Mouse (Mus musculus): ENCODE measurements around the gene Clec2g. TPM values are rescaled to one million over a fixed set of nuclear protein-coding genes. Genes with fewer than 3 reads are reported as not detected.
"Not testable (repeated sequence)": the region's sequence is repeated elsewhere in the genome, so short reads cannot be mapped to it uniquely, and the experiment has no call there.

The Clec2g gene
- polyA plus RNA-seq, 1 experiment from 2014 or later: not detected

DNA sequence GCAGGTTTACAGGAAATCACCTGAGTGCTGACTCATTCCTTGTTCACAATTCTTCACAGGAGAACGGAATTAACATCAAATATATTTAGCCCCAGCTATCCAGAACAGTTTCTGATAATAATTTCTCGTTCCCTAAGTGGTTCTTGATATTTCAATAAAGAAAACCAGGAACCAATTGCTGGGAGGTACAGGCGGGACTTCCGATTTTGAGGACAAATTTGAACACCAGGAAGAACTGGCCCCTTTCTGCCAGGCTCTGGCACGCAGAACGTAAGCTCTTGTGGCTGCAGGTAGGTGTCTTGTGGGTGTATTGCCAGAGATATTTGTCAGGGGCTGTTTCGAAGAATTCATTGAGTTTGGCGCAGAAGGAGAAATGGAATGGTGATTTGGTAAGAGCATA, 74.4 kb downstream of the Clec2g start:
- Histone ChIP-seq H3K36me3 (no peaks in the 10 kb centered on the region), H3K9me3 (peaks cover 5% of the 10 kb centered on the region; the same call in 1 of the 2 replicates), H3K27ac (no peak overlapping the region), H3K27me3 (no peaks in the 10 kb centered on the region), H3K4me1 (replicated peaks) (no peaks in the 10 kb centered on the region), H3K4me3 (replicated peaks) (no peak overlapping the region), H3K4me2 (replicated peaks) (no peak overlapping the region), H3K9ac (replicated peaks) (no peak overlapping the region)
- 88% methylated on average over 8 of the region's 8 CpGs for WGBS
- ATAC-seq: no peak

DNA sequence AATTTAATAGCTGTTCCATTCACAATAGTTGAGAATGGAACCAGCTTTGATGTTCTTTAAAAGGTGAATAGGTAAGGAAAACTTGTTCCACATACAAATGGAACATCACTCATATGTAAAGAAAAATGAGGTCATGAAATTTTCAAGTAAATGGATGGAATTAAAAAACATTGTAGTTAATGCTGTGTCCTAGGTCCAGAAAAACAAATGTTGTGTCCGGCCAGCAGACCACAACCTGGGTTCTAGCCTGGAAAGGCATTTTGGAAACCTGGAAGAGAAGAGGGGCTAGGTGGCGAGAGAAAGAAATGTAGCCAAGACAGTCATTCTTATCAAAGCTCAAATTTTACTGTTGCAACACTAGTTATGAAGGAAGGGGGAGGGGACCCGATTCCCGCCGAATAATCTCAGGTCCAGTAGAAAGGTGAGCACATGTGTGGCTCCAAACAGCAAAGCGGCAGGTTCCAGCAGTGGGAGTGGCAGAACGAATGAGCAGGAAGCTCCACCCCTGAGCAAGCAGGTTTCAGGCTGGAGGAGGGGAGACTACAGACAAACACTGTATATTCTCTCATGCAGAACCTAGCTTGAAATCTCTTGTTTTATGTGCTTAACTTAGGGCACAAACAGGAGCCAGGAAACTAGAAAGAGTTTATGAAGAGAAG, 75.8 kb downstream of the Clec2g start:
- not testable (repeated sequence) for H3K27ac ChIP-seq; ATAC-seq; H3K4me3 ChIP-seq (replicated peaks); H3K9ac ChIP-seq (replicated peaks); H3K27me3 ChIP-seq; H3K4me2 ChIP-seq (replicated peaks); H3K9me3 ChIP-seq; H3K4me1 ChIP-seq (replicated peaks); H3K36me3 ChIP-seq
- WGBS: 82% methylated on average over 7 of the region's 7 CpGs

DNA sequence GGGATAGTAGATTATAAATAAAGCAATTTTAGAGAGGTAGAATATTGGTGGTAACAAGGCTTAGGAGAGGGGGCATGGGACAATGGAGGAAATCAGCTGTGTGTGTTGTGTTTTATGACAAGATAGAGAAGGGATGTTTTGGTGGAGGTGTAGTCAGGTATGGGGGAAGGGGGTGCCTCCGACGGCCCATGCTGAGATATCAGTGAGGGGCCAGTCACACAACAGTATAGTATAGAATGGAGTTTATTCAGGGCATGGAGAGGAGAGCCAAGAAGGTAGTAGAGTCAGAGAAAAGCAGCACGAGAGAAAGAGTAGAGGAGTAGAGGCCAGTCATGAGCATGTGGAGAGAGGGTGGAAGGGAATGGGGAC, 76.3 kb downstream of the Clec2g start:
- no peak overlapping the region for H3K9ac ChIP-seq (replicated peaks)

DNA sequence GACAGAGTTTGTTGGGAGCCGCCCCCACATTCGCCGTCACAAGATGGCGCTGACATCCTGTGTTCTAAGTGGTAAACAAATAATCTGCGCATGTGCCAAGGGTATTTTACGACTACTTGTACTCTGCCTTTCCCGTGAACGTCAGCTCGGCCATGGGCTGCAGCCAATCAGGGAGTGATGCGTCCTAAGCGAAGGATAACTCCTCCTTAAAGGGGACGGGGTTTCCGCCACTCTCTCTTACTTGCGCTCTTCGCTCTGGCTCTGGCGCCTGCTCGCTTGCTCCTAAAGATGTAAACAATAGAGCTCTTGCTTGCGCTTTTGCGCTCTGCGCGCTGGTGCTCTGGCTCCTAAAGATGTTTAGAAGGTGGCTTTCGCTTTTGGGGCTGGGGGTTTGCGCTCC, 77.8 kb downstream of the Clec2g start:
- H3K27me3 ChIP-seq; H3K36me3 ChIP-seq; H3K4me2 ChIP-seq (replicated peaks); H3K9ac ChIP-seq (replicated peaks); H3K4me1 ChIP-seq (replicated peaks); ATAC-seq; H3K9me3 ChIP-seq; H3K4me3 ChIP-seq (replicated peaks); H3K27ac ChIP-seq: not testable (repeated sequence)
- 99% methylated on average over 19 of the region's 23 CpGs for WGBS

More for the DNA sequence above, 76.3 kb downstream of the Clec2g start:
- no peak overlapping the region for H3K27ac ChIP-seq
- no peak overlapping the region for H3K4me2 ChIP-seq (replicated peaks)
- no peaks in the 10 kb centered on the region for H3K27me3 ChIP-seq
- 82% methylated on average over 3 of the region's 3 CpGs for WGBS
- peaks cover 5% of the 10 kb centered on the region; the same call in 1 of the 2 replicates for H3K9me3 ChIP-seq
- ATAC-seq: no peak
- no peak overlapping the region for H3K4me3 ChIP-seq (replicated peaks)
- no peaks in the 10 kb centered on the region for H3K4me1 ChIP-seq (replicated peaks)
- no peaks in the 10 kb centered on the region for H3K36me3 ChIP-seq

DNA sequence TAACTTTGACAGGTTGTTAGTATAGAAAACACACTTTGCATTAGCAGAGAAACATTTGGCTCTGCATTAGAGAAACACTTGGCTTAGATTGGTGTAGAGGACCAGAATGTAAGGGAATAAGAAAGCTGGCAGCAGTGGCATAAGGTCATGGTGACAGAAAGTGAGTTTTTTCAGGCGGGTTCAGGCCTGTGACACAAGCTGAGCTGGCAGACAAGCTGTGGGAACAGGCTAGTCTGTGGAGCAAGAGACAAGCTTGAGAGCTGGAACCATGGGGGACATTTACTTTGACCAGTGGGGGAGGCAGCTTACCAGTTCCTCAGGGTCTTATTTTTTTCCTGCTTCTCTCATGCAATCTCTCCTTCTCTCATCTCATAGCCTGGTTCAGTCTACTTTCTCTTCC, 78.8 kb downstream of the Clec2g start:
- H3K4me2 ChIP-seq (replicated peaks): no peak overlapping the region
- no peak for ATAC-seq
- H3K4me1 ChIP-seq (replicated peaks): no peaks in the 10 kb centered on the region
- H3K9ac ChIP-seq (replicated peaks): no peak overlapping the region
- 66% methylated on average over 1 of the region's 1 CpGs for WGBS
- H3K27ac ChIP-seq: no peak overlapping the region
- no peaks in the 10 kb centered on the region for H3K9me3 ChIP-seq
- no peaks in the 10 kb centered on the region for H3K36me3 ChIP-seq
- H3K27me3 ChIP-seq: no peaks in the 10 kb centered on the region
- no peak overlapping the region for H3K4me3 ChIP-seq (replicated peaks)

DNA sequence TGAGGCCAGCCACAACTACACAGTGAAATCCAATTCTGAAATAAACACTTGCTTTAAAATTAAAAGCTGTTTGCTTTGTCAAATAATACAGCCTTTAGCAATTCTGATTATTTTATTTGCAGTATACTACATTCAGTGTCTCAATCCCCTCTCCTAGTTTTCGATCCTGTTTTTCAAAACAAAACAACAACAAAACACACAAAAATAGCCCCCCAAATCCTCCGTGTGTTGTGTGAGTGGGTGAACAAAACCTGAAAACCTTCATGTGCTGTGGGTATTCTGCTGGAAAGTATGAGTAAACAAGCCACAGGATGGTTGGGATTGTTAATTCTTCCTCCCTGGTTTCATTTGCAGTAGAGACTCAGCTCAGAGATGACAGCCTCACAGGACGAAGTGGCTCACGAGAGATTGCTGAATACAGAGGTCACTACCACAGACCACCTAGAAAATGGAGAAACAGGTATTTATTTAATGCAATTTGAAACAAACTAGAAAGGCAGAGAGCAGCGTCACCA, 79.6 kb downstream of the Clec2g start:
- Histone ChIP-seq H3K27me3 (no peaks in the 10 kb centered on the region), H3K4me2 (replicated peaks) (no peak overlapping the region), H3K36me3 (no peaks in the 10 kb centered on the region), H3K9me3 (no peaks in the 10 kb centered on the region), H3K4me1 (replicated peaks) (no peaks in the 10 kb centered on the region), H3K9ac (replicated peaks) (no peak overlapping the region), H3K27ac (no peak overlapping the region), H3K4me3 (replicated peaks) (no peak overlapping the region)
- WGBS: 90% methylated on average over 5 of the region's 5 CpGs
- ATAC-seq: no peak

DNA sequence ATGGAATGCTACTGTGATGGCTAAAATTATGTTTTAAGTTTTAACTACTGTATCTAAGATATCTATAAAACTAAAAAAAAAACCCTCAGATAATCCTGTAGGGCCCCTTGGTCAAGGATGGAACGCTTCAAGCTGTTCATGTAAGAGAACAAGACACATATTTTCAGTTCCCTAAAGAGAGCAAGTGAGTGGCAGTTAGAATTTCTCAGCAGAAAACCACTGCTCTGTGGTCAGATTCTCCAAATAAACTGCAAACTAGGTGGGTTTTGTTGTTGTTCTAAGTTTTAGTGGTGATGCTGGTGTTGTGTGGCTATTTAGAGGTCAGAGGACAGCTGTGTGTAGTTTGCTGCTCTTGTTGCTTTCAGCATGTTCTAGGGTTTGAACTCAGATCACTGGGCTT, 80.2 kb downstream of the Clec2g start:
- Histone ChIP-seq H3K27me3 (no peaks in the 10 kb centered on the region), H3K9me3 (no peaks in the 10 kb centered on the region), H3K4me3 (replicated peaks) (no peak overlapping the region), H3K27ac (no peak overlapping the region), H3K9ac (replicated peaks) (no peak overlapping the region), H3K4me2 (replicated peaks) (no peak overlapping the region), H3K4me1 (replicated peaks) (no peaks in the 10 kb centered on the region), H3K36me3 (no peaks in the 10 kb centered on the region)
- no peak for ATAC-seq
- 90% methylated on average over 1 of the region's 1 CpGs for WGBS

DNA sequence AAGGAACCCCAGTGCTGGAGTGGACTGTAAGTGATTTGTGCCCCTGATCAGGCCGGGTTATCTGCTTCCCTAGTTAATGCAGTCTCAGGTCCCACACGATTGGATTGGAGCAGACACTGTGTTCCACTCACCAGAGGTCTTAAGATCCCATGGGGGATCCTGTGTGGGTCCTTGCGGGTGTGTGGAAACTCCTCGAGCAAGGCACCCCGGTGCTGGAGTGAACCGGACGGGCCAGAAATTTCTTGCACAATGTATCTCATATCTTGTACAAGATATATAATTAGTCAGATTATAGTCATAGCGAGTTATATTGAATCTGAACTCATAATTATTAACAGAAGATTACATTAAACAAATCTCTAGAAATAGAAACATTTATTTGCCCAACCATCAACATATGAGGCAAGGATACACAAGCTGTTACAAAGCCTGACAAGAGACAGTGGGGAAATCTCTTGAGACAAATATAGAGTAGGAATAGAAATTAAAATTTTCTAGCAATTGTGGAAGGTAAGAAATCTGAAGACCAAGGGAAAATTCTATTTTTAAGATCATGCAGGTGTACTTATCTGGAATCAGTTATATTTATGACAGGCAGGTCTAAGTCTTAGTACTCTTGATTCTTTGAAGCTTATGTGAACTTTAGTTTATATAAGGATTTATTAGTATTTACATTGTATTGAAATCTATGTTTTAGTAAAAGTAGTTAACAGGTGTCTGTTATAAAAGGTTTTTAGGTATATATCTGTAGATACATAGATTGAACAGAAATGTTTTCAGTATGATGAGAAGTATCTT, 93.5 kb downstream of the Clec2g start:
- Histone ChIP-seq H3K27ac (no peak overlapping the region), H3K4me1 (replicated peaks) (no peaks in the 10 kb centered on the region), H3K9me3 (no peaks in the 10 kb centered on the region), H3K4me2 (replicated peaks) (no peak overlapping the region), H3K9ac (replicated peaks) (no peak overlapping the region), H3K27me3 (no peaks in the 10 kb centered on the region), H3K4me3 (replicated peaks) (no peak overlapping the region), H3K36me3 (no peaks in the 10 kb centered on the region)
- WGBS: 93% methylated on average over 8 of the region's 8 CpGs
- ATAC-seq: no peak

DNA sequence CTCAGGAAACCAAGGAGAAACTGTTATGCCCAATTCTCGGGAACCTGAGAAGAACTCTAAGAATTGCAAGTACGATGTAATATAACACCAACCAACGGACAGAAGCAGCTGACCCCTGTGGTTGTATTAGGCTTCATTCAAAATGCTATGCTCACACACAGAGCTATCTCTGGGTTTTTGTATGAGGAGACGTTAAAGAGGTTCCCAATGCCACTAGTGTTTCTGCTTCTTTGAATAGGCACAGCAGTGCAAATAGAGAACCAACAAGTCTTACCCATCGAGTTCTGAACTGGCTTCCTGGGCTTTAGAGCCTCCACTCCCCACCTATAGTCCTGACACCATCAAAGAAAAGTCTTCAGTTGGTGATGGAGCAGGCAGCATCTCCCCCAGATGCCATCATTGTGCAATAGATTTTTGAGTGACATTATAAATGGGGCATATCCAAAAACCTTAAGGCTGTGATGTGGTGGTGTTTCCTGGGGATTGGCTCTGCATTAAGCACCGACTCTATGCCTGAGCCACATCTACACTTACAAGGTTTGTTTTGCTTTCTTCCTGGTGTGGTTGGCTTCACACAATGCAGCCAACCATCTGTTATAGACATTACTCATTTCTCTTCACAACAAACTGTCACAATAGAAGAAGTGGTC, 96.1 kb downstream of the Clec2g start:
- no peaks in the 10 kb centered on the region for H3K36me3 ChIP-seq
- H3K9me3 ChIP-seq: no peaks in the 10 kb centered on the region
- H3K27ac ChIP-seq: no peak overlapping the region
- 71% methylated on average over 6 of the region's 6 CpGs for WGBS
- no peak for ATAC-seq
- H3K4me1 ChIP-seq (replicated peaks): no peaks in the 10 kb centered on the region
- no peak overlapping the region for H3K4me2 ChIP-seq (replicated peaks)
- no peak overlapping the region for H3K9ac ChIP-seq (replicated peaks)
- H3K27me3 ChIP-seq: no peaks in the 10 kb centered on the region
- H3K4me3 ChIP-seq (replicated peaks): no peak overlapping the region

DNA sequence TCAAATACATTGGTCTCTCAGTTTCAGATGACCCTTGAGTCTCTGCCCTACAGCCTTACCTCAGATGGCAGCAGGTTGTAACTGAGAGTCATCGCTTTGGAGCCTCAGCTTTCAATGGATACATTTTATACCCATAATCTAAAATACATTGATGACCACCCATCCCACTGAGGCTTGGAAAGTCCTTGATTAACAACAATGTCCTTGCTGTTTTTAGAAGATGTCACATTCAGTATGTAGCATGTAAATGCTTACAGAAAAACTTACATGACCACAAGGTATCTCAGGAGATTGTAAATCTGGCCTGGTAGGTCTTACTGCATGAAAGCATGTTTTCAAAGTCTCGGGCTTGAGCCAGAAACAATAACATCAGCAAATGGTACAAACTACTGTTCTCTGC, 96.8 kb downstream of the Clec2g start:
- Histone ChIP-seq H3K27ac (no peak overlapping the region), H3K4me2 (replicated peaks) (no peak overlapping the region), H3K4me1 (replicated peaks) (no peaks in the 10 kb centered on the region), H3K36me3 (no peaks in the 10 kb centered on the region), H3K4me3 (replicated peaks) (no peak overlapping the region), H3K9me3 (no peaks in the 10 kb centered on the region), H3K9ac (replicated peaks) (no peak overlapping the region), H3K27me3 (no peaks in the 10 kb centered on the region)
- no peak for ATAC-seq
- WGBS: 90% methylated on average over 2 of the region's 2 CpGs

DNA sequence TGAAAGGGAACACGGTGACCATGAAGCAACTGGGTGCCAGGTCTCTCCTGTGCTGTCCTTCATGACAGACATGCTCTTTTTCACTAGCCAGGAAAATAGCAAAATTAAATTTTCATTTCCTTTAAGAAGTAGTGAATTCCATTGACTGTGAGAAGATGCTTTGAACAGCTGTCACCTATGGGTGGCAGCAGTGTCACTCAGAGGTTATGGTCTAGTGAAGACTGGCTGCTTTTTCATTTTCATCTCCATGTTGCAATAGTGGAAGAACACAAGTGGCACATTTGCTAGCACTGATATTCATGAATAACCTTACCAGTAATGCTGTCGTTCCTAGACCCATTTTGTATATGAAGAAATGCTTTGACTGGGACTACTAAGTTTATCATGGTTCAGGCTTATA, 99.2 kb downstream of the Clec2g start:
- Histone ChIP-seq H3K4me3 (replicated peaks) (no peak overlapping the region), H3K9me3 (no peaks in the 10 kb centered on the region), H3K4me2 (replicated peaks) (no peak overlapping the region), H3K27me3 (no peaks in the 10 kb centered on the region), H3K36me3 (no peaks in the 10 kb centered on the region), H3K9ac (replicated peaks) (no peak overlapping the region), H3K27ac (no peak overlapping the region), H3K4me1 (replicated peaks) (no peaks in the 10 kb centered on the region)
- WGBS: 75% methylated on average over 2 of the region's 2 CpGs
- ATAC-seq: no peak

All from midbrain, embryonic 13.5 days (tissue).